Mouse (Mus musculus): Measurements from ENCODE around the gene Mospd3. TPM values are rescaled to one million over a fixed set of nuclear protein-coding genes. Genes with fewer than 3 reads are reported as not detected.

Mospd3 gene
- total and polyA plus RNA-seq, 2 experiments from 2014 or later, result 5.8 to 67.9 TPM

GRCm38 (mm10) chr5:137598100-137598826 lies 2.6 kb downstream of the Mospd3 start:
- no peak for DNase-seq
- Histone ChIP-seq H3K9me3 (ENCODE audit: low read length) (no peaks in the 10 kb centered on the region), H3K4me1 (ENCODE audit: insufficient read depth) (peaks cover 16% of the 10 kb centered on the region), H3K4me2 (ENCODE audit: low read depth) (no peak overlapping the region), H3K27me3 (ENCODE audit: insufficient read depth, low read length) (no peaks in the 10 kb centered on the region), H3K36me3 (ENCODE audit: insufficient read depth) (no peaks in the 10 kb centered on the region), H3K27ac (ENCODE audit: low read depth, low read length) (no peak overlapping the region), H3K9ac (no peak overlapping the region), H3K4me3 (ENCODE audit: low read depth, low read length) (no peak overlapping the region)
- ATAC-seq, result no peak
- no peak for TF ChIP-seq CTCF (IDR thresholded peaks at IDR 0.05; ENCODE audit: low read depth)
- 87% methylated on average over 2 of the region's 2 CpGs for WGBS

GRCm38 (mm10) chr5:137597625-137598024 lies 3.2 kb downstream of the Mospd3 start:
- WGBS, result 90% methylated on average over 6 of the region's 6 CpGs
- Histone ChIP-seq H3K9me3 (ENCODE audit: low read length) (no peaks in the 10 kb centered on the region), H3K27me3 (ENCODE audit: insufficient read depth, low read length) (no peaks in the 10 kb centered on the region), H3K36me3 (ENCODE audit: insufficient read depth) (no peaks in the 10 kb centered on the region), H3K4me3 (ENCODE audit: low read depth, low read length) (no peak overlapping the region), H3K27ac (ENCODE audit: low read depth, low read length) (no peak overlapping the region), H3K4me2 (ENCODE audit: low read depth) (no peak overlapping the region), H3K4me1 (ENCODE audit: insufficient read depth) (peaks cover 16% of the 10 kb centered on the region), H3K9ac (no peak overlapping the region)
- TF ChIP-seq CTCF (IDR thresholded peaks at IDR 0.05; ENCODE audit: low read depth), result no peak
- no peak for ATAC-seq
- no peak for DNase-seq

- no peak for DNase-seq
- H3K27ac ChIP-seq (ENCODE audit: low read depth, low read length), result no peak overlapping the region
- H3K4me3 ChIP-seq (ENCODE audit: low read depth, low read length), result no peak overlapping the region
- TF ChIP-seq CTCF (IDR thresholded peaks at IDR 0.05; ENCODE audit: low read depth), result no peak
- no peak overlapping the region for H3K9ac ChIP-seq
- H3K9me3 ChIP-seq (ENCODE audit: low read length), result no peaks in the 10 kb centered on the region
- H3K4me1 ChIP-seq (ENCODE audit: insufficient read depth), result peaks cover 15% of the 10 kb centered on the region
- 36% methylated on average over 28 of the region's 30 CpGs for WGBS
- H3K36me3 ChIP-seq (ENCODE audit: insufficient read depth), result no peaks in the 10 kb centered on the region
- H3K27me3 ChIP-seq (ENCODE audit: insufficient read depth, low read length), result no peaks in the 10 kb centered on the region
- no peak overlapping the region for H3K4me2 ChIP-seq (ENCODE audit: low read depth)
- no peak for ATAC-seq
Observed at GRCm38 (mm10) chr5:137596601-137597261, 4.1 kb downstream of the Mospd3 start.

GRCm38 (mm10) chr5:137595921-137596320 lies 4.9 kb downstream of the Mospd3 start:
- H3K4me2 ChIP-seq (ENCODE audit: low read depth), result no peak overlapping the region
- H3K36me3 ChIP-seq (ENCODE audit: insufficient read depth), result no peaks in the 10 kb centered on the region
- no peak overlapping the region for H3K9ac ChIP-seq
- H3K4me3 ChIP-seq (ENCODE audit: low read depth, low read length), result no peak overlapping the region
- H3K27me3 ChIP-seq (ENCODE audit: insufficient read depth, low read length), result no peaks in the 10 kb centered on the region
- no peaks in the 10 kb centered on the region for H3K9me3 ChIP-seq (ENCODE audit: low read length)
- no peak for DNase-seq
- no peak for ATAC-seq
- TF ChIP-seq CTCF (IDR thresholded peaks at IDR 0.05; ENCODE audit: low read depth), result no peak
- WGBS, result 65% methylated on average over 7 of the region's 7 CpGs
- H3K27ac ChIP-seq (ENCODE audit: low read depth, low read length), result no peak overlapping the region
- peaks cover 12% of the 10 kb centered on the region for H3K4me1 ChIP-seq (ENCODE audit: insufficient read depth)

GRCm38 (mm10) chr5:137590507-137590906 lies 10.4 kb downstream of the Mospd3 start:
- WGBS, result 82% methylated on average over 5 of the region's 5 CpGs
- H3K4me1 ChIP-seq (ENCODE audit: insufficient read depth), result no peaks in the 10 kb centered on the region
- no peaks in the 10 kb centered on the region for H3K36me3 ChIP-seq (ENCODE audit: insufficient read depth)
- no peaks in the 10 kb centered on the region for H3K27me3 ChIP-seq (ENCODE audit: insufficient read depth, low read length)
- DNase-seq, result no peak
- no peak for TF ChIP-seq CTCF (IDR thresholded peaks at IDR 0.05; ENCODE audit: low read depth)
- no peak for ATAC-seq
- no peak overlapping the region for H3K27ac ChIP-seq (ENCODE audit: low read depth, low read length)
- H3K9me3 ChIP-seq (ENCODE audit: low read length), result no peaks in the 10 kb centered on the region
- H3K9ac ChIP-seq, result no peak overlapping the region
- no peak overlapping the region for H3K4me3 ChIP-seq (ENCODE audit: low read depth, low read length)
- H3K4me2 ChIP-seq (ENCODE audit: low read depth), result no peak overlapping the region

- 30% methylated on average over 8 of the region's 8 CpGs for WGBS
- no peak for ATAC-seq
- no peak overlapping the region for H3K9ac ChIP-seq
- H3K4me2 ChIP-seq (ENCODE audit: low read depth), result no peak overlapping the region
- peak; percentile 55 for DNase-seq
- no peak overlapping the region for H3K27ac ChIP-seq (ENCODE audit: low read depth, low read length)
- peak; percentile 62 for TF ChIP-seq CTCF (IDR thresholded peaks at IDR 0.05; ENCODE audit: low read depth)
- H3K4me3 ChIP-seq (ENCODE audit: low read depth, low read length), result no peak overlapping the region
- H3K27me3 ChIP-seq (ENCODE audit: insufficient read depth, low read length), result no peaks in the 10 kb centered on the region
- H3K4me1 ChIP-seq (ENCODE audit: insufficient read depth), result 0 out of 2 replicates have a peak, but pooled peaks cover 7% of the 10 kb centered on the region
- no peaks in the 10 kb centered on the region for H3K36me3 ChIP-seq (ENCODE audit: insufficient read depth)
- no peaks in the 10 kb centered on the region for H3K9me3 ChIP-seq (ENCODE audit: low read length)
Observed at GRCm38 (mm10) chr5:137584976-137585375, 15.9 kb downstream of the Mospd3 start.

- no peaks in the 10 kb centered on the region for H3K36me3 ChIP-seq (ENCODE audit: insufficient read depth)
- H3K9me3 ChIP-seq (ENCODE audit: low read length), result no peaks in the 10 kb centered on the region
- 12% methylated on average over 27 of the region's 27 CpGs for WGBS
- peak; percentile 50 for TF ChIP-seq CTCF (IDR thresholded peaks at IDR 0.05; ENCODE audit: low read depth)
- ATAC-seq (peak; percentile 94), DNase-seq (peak; percentile 89)
- H3K4me2 ChIP-seq (ENCODE audit: low read depth), result peak overlapping the region; percentile 54
- H3K4me3 ChIP-seq (ENCODE audit: low read depth, low read length), result peak overlapping the region; percentile 35
- peak overlapping the region; percentile 82 for H3K27ac ChIP-seq (ENCODE audit: low read depth, low read length)
- 0 out of 2 replicates have a peak, but pooled peaks cover 7% of the 10 kb centered on the region for H3K4me1 ChIP-seq (ENCODE audit: insufficient read depth)
- peak overlapping the region; percentile 54 for H3K9ac ChIP-seq
- no peaks in the 10 kb centered on the region for H3K27me3 ChIP-seq (ENCODE audit: insufficient read depth, low read length)
Observed at GRCm38 (mm10) chr5:137583670-137584169, 17.1 kb downstream of the Mospd3 start.

Data from forebrain, postnatal 0 days (tissue).